8 mouse cellular contexts compared by ENCODE assay signal in genomic region chr11:43433254-43434023, GRCm38 (mm10). TPM values are rescaled to one million over a fixed set of nuclear protein-coding genes. Genes with fewer than 3 reads are reported as not detected.
DNase-seq lines count a peak whose midpoint lies in the region; ATAC-seq and TF ChIP-seq lines count a peak whose summit lies in the region.

Gene Slu7, plus strand, starts transcription at chr11:43433744.

- H3K27me3 ChIP-seq in forebrain, embryonic 14.5 days (replicated peaks; ENCODE audit: control insufficient read depth, insufficient read depth, low read length) = no peaks in the 10 kb centered on the region
- H3K27me3 ChIP-seq in lung, embryonic 15.5 days = no peaks in the 10 kb centered on the region
- H3K27me3 ChIP-seq in thymus, adult 2 months (ENCODE audit: control insufficient read depth, insufficient read depth, low read length) = no peaks in the 10 kb centered on the region

- H3K4me2 ChIP-seq in forebrain, embryonic 14.5 days (ENCODE audit: low read length) = peak within 1 kb of the TSS; percentile 78
- H3K4me2 ChIP-seq in lung, embryonic 15.5 days = peak within 1 kb of the TSS; percentile 56

- intact Hi-C loops in heart, postnatal 14 days (cut with DNase I) = no loop called here

- WGBS in forebrain, embryonic 14.5 days = 8% methylated on average over 38 of the region's 38 CpGs
- 9% methylated on average over 38 of the region's 38 CpGs for WGBS in large intestine, adult 2 months
- 7% methylated on average over 38 of the region's 38 CpGs for WGBS in lung, embryonic 15.5 days
- 11% methylated on average over 38 of the region's 38 CpGs for WGBS in thymus, adult 2 months

- H3K36me3 ChIP-seq in forebrain, embryonic 14.5 days (ENCODE audit: control insufficient read depth, insufficient read depth, low read length) = peaks cover 13% of the 10 kb centered on the region
- peaks cover 10% of the 10 kb centered on the region for H3K36me3 ChIP-seq in lung, embryonic 15.5 days
- peaks cover 13% of the 10 kb centered on the region for H3K36me3 ChIP-seq in thymus, adult 2 months (ENCODE audit: control insufficient read depth, insufficient read depth, low read length)

- peak; percentile 95 for ATAC-seq in forebrain, embryonic 14.5 days
- peak; percentile 84 for ATAC-seq in lung, embryonic 15.5 days (ENCODE audit: borderline replicate concordance, extremely low read depth, low FRiP score, low TSS enrichment)

- H3K9ac ChIP-seq in forebrain, embryonic 14.5 days (ENCODE audit: low read length) = peak within 1 kb of the TSS; percentile 80
- H3K9ac ChIP-seq in lung, embryonic 15.5 days = peak within 1 kb of the TSS; percentile 70

- 0 out of 2 replicates have a peak, but pooled peaks have one; percentile 15 for TF ChIP-seq CTCF in thymus, adult 2 months (IDR thresholded peaks at IDR 0.05; ENCODE audit: borderline replicate concordance, control insufficient read depth, extremely low read depth, insufficient read depth, low read length, poor library complexity)

- peak within 1 kb of the TSS; percentile 86 for H3K4me3 ChIP-seq in forebrain, embryonic 14.5 days (ENCODE audit: low read depth, low read length)
- peak within 1 kb of the TSS; percentile 83 for H3K4me3 ChIP-seq in lung, embryonic 15.5 days
- peak within 1 kb of the TSS; percentile 71 for H3K4me3 ChIP-seq in thymus, adult 2 months (ENCODE audit: control insufficient read depth, insufficient read depth, low read length)

- no peaks in the 10 kb centered on the region for H3K9me3 ChIP-seq in forebrain, embryonic 14.5 days (replicated peaks; ENCODE audit: control insufficient read depth, low read length)
- H3K9me3 ChIP-seq in lung, embryonic 15.5 days = no peaks in the 10 kb centered on the region

- DNase-seq in MEL-GATA-1-ER (ENCODE audit: extremely low read depth, low read depth) = peak; percentile 73
- DNase-seq in cerebellum, adult 11 months = peak; percentile 65
- peak; percentile 94 for DNase-seq in forebrain, embryonic 14.5 days (ENCODE audit: low spot score)
- DNase-seq in heart, postnatal 14 days = peak; percentile 72 to 77
- DNase-seq in large intestine, adult 2 months (ENCODE audit: low read depth, low spot score) = peak; percentile 36
- peak; percentile 56 for DNase-seq in ovary, adult 18-20 months (ENCODE audit: low spot score)
- DNase-seq in thymus, adult 2 months = peak; percentile 59

- 0 out of 2 replicates have a peak, but pooled peaks have one; percentile 45 for TF ChIP-seq POLR2A in thymus, adult 2 months (IDR thresholded peaks at IDR 0.05; ENCODE audit: control insufficient read depth, extremely low read depth, insufficient read depth, low read length, poor library complexity)

- H3K4me1 ChIP-seq in forebrain, embryonic 14.5 days (ENCODE audit: control insufficient read depth, insufficient read depth, low read length) = peaks cover 4% of the 10 kb centered on the region; the same call in 1 of the 2 replicates
- H3K4me1 ChIP-seq in lung, embryonic 15.5 days = peaks cover 7% of the 10 kb centered on the region; the same call in 1 of the 2 replicates
- peaks cover 5% of the 10 kb centered on the region for H3K4me1 ChIP-seq in thymus, adult 2 months (replicated peaks; ENCODE audit: control insufficient read depth, insufficient read depth, low read length)

- H3K27ac ChIP-seq in forebrain, embryonic 14.5 days (ENCODE audit: low read depth, low read length) = no peak within 1 kb of the TSS
- no peak within 1 kb of the TSS for H3K27ac ChIP-seq in lung, embryonic 15.5 days
- H3K27ac ChIP-seq in thymus, adult 2 months (ENCODE audit: control insufficient read depth, insufficient read depth, low read length) = no peak within 1 kb of the TSS

RNA-seq across cellular contexts. Expression of gene Slu7, which starts in this region (rescaled TPM):
- 70.5 and 76.7 TPM in 2 replicates for polyA plus RNA-seq in forebrain, embryonic 14.5 days (2014; fragmentation: Nextera tagmentation; extraction: Ambion mirVana)
- 10 to 100 TPM; 28.4 to 29.0 TPM for total RNA-seq in heart, postnatal 14 days (2021)
- 3.4 and 4.0 TPM in 2 replicates for polyA plus RNA-seq in large intestine, adult 2 months (2012; rRNA removed)
- polyA plus RNA-seq in lung, embryonic 15.5 days (2015; fragmentation: Nextera tagmentation; extraction: Ambion mirVana) = 56.8 and 58.0 TPM in 2 replicates
- 4.1 and 4.5 TPM in 2 replicates for polyA plus RNA-seq in thymus, adult 2 months (2012; rRNA removed)

Comparison
In these comparisons a context has a peak if more than half of its experiments do, and no peak if none do; other contexts are left out.
1. RNA of gene Slu7 (polyA plus RNA-seq): 70.5 to 76.7 TPM in forebrain, embryonic 14.5 days and 56.8 to 58.0 TPM in lung, embryonic 15.5 days; 4.1 to 4.5 TPM in thymus, adult 2 months and 3.4 to 4.0 TPM in large intestine, adult 2 months; every median in the first group is over 10 times any median in the second.
2. DNase-seq: peak in every context shown above with its lines; median percentile 94 in forebrain, embryonic 14.5 days; 74 in heart, postnatal 14 days; 73 in MEL-GATA-1-ER; 65 in cerebellum, adult 11 months; 59 in thymus, adult 2 months; 56 in ovary, adult 18-20 months; 36 in large intestine, adult 2 months.
3. Peak in every context shown above with its lines, with median percentiles within 50 percentile points of each other: H3K4me3 ChIP-seq.